Mouse (Mus musculus) E14TG2a.4 (cell line): Measurements from ENCODE around the gene Mki67.

ENCODE experiments used
- H3K27me3 ChIP-seq: 2 replicates; pipeline ENCODE4 v1.6.1; 2014; ENCODE audit warnings: low read length, control low read depth; ENCODE audit not compliant: insufficient read depth
- H3K36me3 ChIP-seq: 2 replicates; pipeline ENCODE4 v1.6.1; 2014; ENCODE audit warnings: low read length, control low read depth; ENCODE audit not compliant: insufficient read depth
- H3K4me1 ChIP-seq: replicated peaks from 2 replicates; pipeline ENCODE4 v1.6.1; 2014; ENCODE audit warnings: low read depth, low read length, control low read depth
- H3K4me3 ChIP-seq: replicated peaks from 2 replicates; pipeline ENCODE4 v1.5.1; 2014; ENCODE audit warnings: mild to moderate bottlenecking, low read length
- H3K9me3 ChIP-seq: 2 replicates; pipeline ENCODE4 v1.6.1; 2014; ENCODE audit warnings: low read length, control low read depth
- CTCF ChIP-seq: conservative IDR thresholded peaks from 2 replicates; pipeline ENCODE4 v1.5.1; 2014; ENCODE audit warnings: low read length
- NANOG ChIP-seq: IDR thresholded peaks from 2 replicates; pipeline ENCODE4 v1.6.1; 2014; ENCODE audit warnings: borderline replicate concordance, low read length, mixed read lengths
- POU5F1 ChIP-seq: IDR thresholded peaks from 2 replicates; pipeline ENCODE4 v1.6.1; 2014; ENCODE audit warnings: low read length, borderline replicate concordance

Mki67 gene

DNA sequence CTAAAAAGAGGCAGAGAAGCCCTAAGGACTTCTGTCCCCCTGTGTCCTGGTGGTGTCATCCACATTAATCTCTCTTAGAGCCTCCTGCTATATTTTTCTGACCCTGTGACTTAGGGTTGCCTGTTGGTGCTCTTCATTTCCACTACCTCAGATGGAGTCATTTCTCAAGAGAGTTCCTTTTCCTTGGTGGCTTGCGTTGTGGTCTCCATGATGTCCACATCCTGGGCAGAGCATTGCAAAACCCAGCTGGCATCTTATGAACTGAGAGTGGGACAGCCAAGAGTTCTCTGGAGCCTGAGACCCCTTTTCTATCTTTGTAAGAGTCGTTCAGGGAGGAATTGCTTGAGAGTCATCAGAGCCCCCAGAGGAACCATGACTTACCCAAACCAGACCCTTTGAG is 49.8 kb downstream of the Mki67 start:
- no peaks in the 10 kb centered on the region; the same call in 1 of the 2 replicates for H3K4me1 ChIP-seq
- no peaks in the 10 kb centered on the region for H3K9me3 ChIP-seq
- no peaks in the 10 kb centered on the region for H3K36me3 ChIP-seq
- H3K4me3 ChIP-seq, result no peak overlapping the region
- no peaks in the 10 kb centered on the region; the same call in 1 of the 2 replicates for H3K27me3 ChIP-seq
- TF ChIP-seq POU5F1 (no peak), NANOG (no peak), CTCF (no peak)

DNA sequence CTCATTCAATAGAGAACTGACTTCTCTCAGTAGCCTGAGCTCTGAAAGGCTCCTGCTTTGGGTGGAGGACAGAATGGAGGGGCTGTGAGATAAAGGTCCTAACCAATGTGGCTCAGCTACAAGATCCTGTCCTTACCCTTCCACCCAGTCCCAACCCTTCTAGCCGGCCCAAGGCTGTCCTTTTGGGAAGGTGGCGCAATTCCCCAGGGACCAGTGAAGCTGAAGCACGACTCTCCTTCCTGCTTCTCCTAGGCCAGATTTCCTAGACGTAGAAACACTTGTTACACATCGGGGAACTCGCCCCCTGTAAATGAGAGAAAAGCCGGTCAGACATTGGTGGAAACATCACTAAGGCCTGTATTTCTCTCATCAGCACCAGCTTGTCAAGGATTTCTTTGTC is 52.0 kb downstream of the Mki67 start:
- H3K4me1 ChIP-seq, result no peaks in the 10 kb centered on the region; the same call in 1 of the 2 replicates
- no peaks in the 10 kb centered on the region for H3K36me3 ChIP-seq
- no peak overlapping the region for H3K4me3 ChIP-seq
- H3K9me3 ChIP-seq, result no peaks in the 10 kb centered on the region
- TF ChIP-seq NANOG, result no peak
- no peaks in the 10 kb centered on the region for H3K27me3 ChIP-seq

DNA sequence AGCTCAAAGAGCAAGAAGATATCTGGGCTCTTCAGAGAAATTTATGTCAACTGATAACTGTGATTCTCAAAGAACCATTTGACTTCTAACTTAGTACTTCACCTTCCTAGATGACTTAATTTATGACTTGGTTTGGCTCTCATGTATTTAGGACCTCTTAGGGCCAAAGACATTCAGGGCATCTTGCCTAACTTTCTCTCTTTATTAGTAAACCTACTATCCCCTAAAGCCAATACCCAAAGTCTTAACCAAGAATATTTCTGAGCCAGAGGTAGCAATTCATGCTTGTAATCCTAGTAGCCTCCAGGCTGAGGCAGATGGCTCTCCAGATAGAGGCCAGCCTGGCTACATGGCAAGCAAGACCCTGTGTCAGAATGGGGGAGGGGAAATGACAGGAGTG is 55.8 kb downstream of the Mki67 start:
- Histone ChIP-seq H3K9me3 (no peaks in the 10 kb centered on the region), H3K4me3 (no peak overlapping the region), H3K27me3 (peaks cover 5% of the 10 kb centered on the region; the same call in 1 of the 2 replicates), H3K36me3 (no peaks in the 10 kb centered on the region), H3K4me1 (no peaks in the 10 kb centered on the region)
- TF ChIP-seq NANOG, result no peak
- no peak for TF ChIP-seq CTCF
- TF ChIP-seq POU5F1, result no peak

DNA sequence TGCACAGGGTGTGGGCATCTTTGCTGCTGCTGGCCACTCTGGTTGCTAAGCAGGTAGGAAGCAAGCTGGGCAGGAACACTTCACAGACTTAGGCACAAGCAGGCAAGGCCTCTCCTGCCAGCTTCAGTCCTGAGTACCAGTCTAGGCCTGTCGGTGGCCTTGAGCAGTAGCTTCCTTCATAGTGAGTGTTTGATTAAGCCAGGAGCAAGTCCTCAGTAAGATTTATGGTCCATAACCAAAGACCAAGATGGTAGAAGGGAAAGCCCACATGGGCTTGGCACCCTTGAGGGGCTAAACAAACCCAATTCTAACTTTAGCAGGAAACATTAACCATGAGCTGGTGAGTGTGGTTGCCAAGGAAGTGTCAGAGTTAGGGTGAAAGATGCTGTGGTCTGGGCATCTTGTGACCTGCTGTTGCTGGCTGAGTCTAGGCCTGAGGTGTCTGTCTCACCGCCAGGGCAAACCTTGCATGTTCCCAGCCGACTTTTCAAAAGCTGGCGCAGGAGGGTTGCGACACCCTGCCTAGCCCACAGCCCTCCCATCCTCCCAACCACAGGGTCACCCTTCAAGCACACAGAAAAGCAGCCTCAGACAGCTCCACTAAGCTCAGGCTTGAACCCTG is 56.7 kb downstream of the Mki67 start:
- Histone ChIP-seq H3K27me3 (peaks cover 8% of the 10 kb centered on the region; the same call in 1 of the 2 replicates), H3K36me3 (no peaks in the 10 kb centered on the region), H3K4me1 (no peaks in the 10 kb centered on the region), H3K4me3 (no peak overlapping the region), H3K9me3 (no peaks in the 10 kb centered on the region)
- TF ChIP-seq NANOG, result no peak
- no peak for TF ChIP-seq CTCF
- TF ChIP-seq POU5F1, result no peak

DNA sequence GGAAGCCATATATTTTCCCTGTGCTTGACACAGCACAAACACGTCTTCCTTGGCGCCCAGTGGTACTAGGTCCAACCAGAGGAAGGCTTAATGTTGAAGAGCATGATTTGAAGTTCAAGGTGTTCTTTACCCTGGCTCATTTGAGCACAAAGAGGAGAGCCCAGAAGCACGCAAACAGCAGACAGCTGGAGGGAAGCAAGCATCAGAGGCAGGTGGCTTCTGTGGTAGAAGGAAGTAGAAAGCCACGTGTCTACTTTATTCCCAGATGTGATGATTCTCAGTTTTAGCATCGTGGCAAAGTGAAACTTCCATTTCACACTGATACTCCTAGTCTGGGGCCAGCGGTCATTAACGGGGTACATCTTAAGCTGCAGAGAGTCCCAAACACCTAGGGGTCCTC is 58.0 kb downstream of the Mki67 start:
- H3K9me3 ChIP-seq, result no peaks in the 10 kb centered on the region
- H3K36me3 ChIP-seq, result no peaks in the 10 kb centered on the region
- H3K27me3 ChIP-seq, result peaks cover 18% of the 10 kb centered on the region
- H3K4me1 ChIP-seq, result no peaks in the 10 kb centered on the region; the same call in 1 of the 2 replicates
- TF ChIP-seq POU5F1, result no peak
- TF ChIP-seq CTCF, result no peak
- no peak for TF ChIP-seq NANOG
- H3K4me3 ChIP-seq, result no peak overlapping the region

DNA sequence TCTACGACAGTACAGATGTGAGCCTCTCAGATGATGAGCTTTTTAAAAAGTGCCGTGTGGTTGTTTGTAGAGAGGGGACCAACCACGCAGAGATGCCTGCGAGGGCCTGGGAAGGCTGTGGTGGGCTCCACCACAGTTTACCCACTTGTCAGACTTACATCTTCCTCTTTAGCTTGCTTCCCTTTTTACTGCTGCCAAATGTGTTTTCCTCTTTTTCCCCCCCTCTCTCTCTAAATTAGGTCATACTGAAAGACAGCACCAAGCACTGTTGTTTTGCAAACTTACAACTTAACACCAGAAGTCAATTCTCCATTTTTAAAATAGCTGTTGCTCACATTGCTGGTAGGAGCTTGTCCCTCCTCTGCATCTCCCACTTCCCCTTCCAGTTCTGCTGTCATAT is 61.0 kb downstream of the Mki67 start:
- Histone ChIP-seq H3K27me3 (peaks cover 36% of the 10 kb centered on the region), H3K4me1 (no peaks in the 10 kb centered on the region; the same call in 1 of the 2 replicates), H3K9me3 (no peaks in the 10 kb centered on the region), H3K4me3 (no peak overlapping the region), H3K36me3 (no peaks in the 10 kb centered on the region)
- TF ChIP-seq NANOG (no peak), POU5F1 (no peak), CTCF (no peak)

DNA sequence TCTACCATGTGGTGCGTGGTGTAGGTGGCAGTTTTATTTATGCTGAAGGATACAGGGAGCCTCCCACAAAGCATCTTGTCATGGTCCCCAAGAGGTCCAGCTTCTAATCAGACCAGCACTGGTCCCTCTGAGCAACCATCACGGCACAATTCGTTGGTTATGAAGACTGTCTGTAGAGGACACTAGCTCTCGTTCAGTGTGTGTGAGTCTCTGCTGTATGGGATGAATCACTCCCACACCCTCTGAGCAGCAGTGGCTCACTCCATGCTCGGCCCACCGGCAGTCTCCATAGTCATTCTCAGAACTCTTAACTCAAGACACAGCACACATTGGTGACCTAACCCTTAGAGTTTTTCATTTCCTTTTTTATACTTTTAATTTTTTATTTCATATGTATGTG is 61.9 kb downstream of the Mki67 start:
- no peaks in the 10 kb centered on the region for H3K36me3 ChIP-seq
- no peaks in the 10 kb centered on the region; the same call in 1 of the 2 replicates for H3K4me1 ChIP-seq
- H3K27me3 ChIP-seq, result peaks cover 36% of the 10 kb centered on the region
- no peaks in the 10 kb centered on the region for H3K9me3 ChIP-seq
- H3K4me3 ChIP-seq, result no peak overlapping the region
- TF ChIP-seq POU5F1 (no peak), CTCF (no peak), NANOG (no peak)

DNA sequence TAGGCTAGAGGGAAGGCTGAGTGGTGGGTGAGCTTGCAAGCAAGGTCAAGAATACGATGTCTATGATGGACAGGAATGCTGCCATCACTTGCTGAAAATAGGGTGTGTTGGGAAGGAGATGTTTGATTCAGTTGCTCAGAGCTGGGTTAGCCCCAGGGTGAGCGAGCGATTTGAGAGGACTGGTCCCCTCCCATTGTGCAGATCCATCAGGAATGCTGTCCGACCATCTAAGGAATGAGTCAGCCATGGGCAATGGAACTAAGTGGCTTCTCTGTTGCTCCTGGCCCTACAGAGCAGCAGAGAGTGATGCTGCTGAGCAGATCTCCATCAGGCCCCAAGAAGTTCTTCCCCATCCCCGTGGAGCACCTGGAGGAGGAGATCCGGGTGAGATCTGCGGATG is 62.6 kb downstream of the Mki67 start:
- H3K27me3 ChIP-seq, result peaks cover 36% of the 10 kb centered on the region
- no peaks in the 10 kb centered on the region; the same call in 1 of the 2 replicates for H3K4me1 ChIP-seq
- TF ChIP-seq CTCF (no peak), POU5F1 (no peak), NANOG (no peak)
- no peaks in the 10 kb centered on the region for H3K9me3 ChIP-seq
- no peaks in the 10 kb centered on the region for H3K36me3 ChIP-seq
- H3K4me3 ChIP-seq, result no peak overlapping the region

DNA sequence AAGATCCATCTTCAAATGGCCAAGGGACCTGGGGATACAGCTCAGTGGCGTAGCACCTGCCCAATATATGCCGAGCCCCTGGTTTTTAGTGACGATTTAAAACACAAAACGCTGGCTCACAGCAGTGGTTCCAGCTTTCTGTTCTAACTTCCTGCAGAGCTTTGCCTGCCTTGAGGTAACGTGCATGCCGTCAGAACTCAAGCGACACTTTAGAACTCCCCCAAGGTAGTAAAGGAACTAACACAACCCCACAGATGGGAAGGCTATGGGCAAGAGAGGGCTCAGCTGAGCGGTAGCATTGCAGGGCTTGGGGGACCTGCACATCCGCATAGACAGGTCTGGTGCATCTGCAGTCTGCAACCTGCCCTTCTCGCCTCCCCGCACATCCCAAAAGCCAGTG is 63.4 kb downstream of the Mki67 start:
- TF ChIP-seq NANOG, result no peak
- TF ChIP-seq POU5F1, result no peak
- TF ChIP-seq CTCF, result no peak
- H3K4me1 ChIP-seq, result no peaks in the 10 kb centered on the region; the same call in 1 of the 2 replicates
- H3K36me3 ChIP-seq, result no peaks in the 10 kb centered on the region

More for the DNA sequence above, 63.4 kb downstream of the Mki67 start:
- H3K9me3 ChIP-seq, result peaks cover 4% of the 10 kb centered on the region; the same call in 1 of the 2 replicates
- H3K4me3 ChIP-seq, result no peak overlapping the region
- H3K27me3 ChIP-seq, result peaks cover 36% of the 10 kb centered on the region
